Mouse (Mus musculus) C2C12 (cell line): Measurements from ENCODE around the gene Dyrk3. TPM values are rescaled to one million over a fixed set of nuclear protein-coding genes. Genes with fewer than 3 reads are reported as not detected.

Experiments used
- H3K27me3 ChIP-seq: one replicate; pipeline ENCODE4 v1.6.1; 2011; ENCODE audit not compliant: control insufficient read depth, insufficient read depth, insufficient read length
- H3K36me3 ChIP-seq: one replicate; pipeline ENCODE4 v1.6.1; 2011; ENCODE audit not compliant: control insufficient read depth, insufficient read depth
- H3K4me3 ChIP-seq: one replicate; pipeline ENCODE4 v1.5.1; 2011; ENCODE audit warnings: mild to moderate bottlenecking, control low read depth; ENCODE audit not compliant: poor library complexity, insufficient read depth, severe bottlenecking
- H3K79me2 ChIP-seq: one replicate; pipeline ENCODE4 v1.6.1; 2011; ENCODE audit not compliant: control insufficient read depth, insufficient read depth
- H3K79me3 ChIP-seq: one replicate; pipeline ENCODE4 v1.6.1; 2011; ENCODE audit warnings: low read depth, control low read depth
- H3ac ChIP-seq: one replicate; pipeline ENCODE3; 2011; ENCODE audit warnings: low read depth; ENCODE audit not compliant: control insufficient read depth, insufficient read length
- CEBPB ChIP-seq: IDR thresholded peaks from one replicate; pipeline ENCODE4 v1.6.1; 2011; ENCODE audit warnings: low read depth, mild to moderate bottlenecking, control low read depth, moderate library complexity
- CTCF ChIP-seq: IDR thresholded peaks from one replicate; pipeline ENCODE4 v1.5.1; 2011; ENCODE audit not compliant: control insufficient read depth, insufficient read depth, insufficient read length
- FOSL1 ChIP-seq: IDR thresholded peaks from one replicate; pipeline ENCODE4 v1.8.0; 2011; ENCODE audit warnings: mild to moderate bottlenecking, low read length; ENCODE audit not compliant: poor library complexity, insufficient read depth, severe bottlenecking
- MAX ChIP-seq: IDR thresholded peaks from one replicate; pipeline ENCODE4 v1.6.1; 2011; ENCODE audit warnings: mild to moderate bottlenecking, control low read depth
- MYOD1 ChIP-seq: IDR thresholded peaks from one replicate; pipeline ENCODE4 v1.6.1; 2011; ENCODE audit warnings: low read depth; ENCODE audit not compliant: control insufficient read depth, insufficient read length
- MYOG ChIP-seq: IDR thresholded peaks from one replicate; pipeline ENCODE4 v1.6.1; 2011; ENCODE audit not compliant: control insufficient read depth, insufficient read length; ENCODE audit errors: extremely low read depth
- USF1 ChIP-seq: IDR thresholded peaks from one replicate; pipeline ENCODE4 v1.6.1; 2011; ENCODE audit warnings: low read depth, mild to moderate bottlenecking, control low read depth, moderate library complexity
- polyA plus RNA-seq: library from polyadenylated mRNA; unstranded; fragments of >200 nt; fragmentation: generic; extraction: Trizol; gene quantifications from one replicate; pipeline ENCODE4 v1.2.1, GENCODE M21; 2012; ENCODE audit warnings: missing spikeins

Dyrk3 gene
- polyA plus RNA-seq, 1 experiment = 5.0 TPM

- Histone ChIP-seq H3K27me3 (no peaks in the 10 kb centered on the region), H3K4me3 (no peak overlapping the region), H3K79me3 (no peaks in the 10 kb centered on the region), H3K79me2 (no peaks in the 10 kb centered on the region), H3K36me3 (no peaks in the 10 kb centered on the region), H3ac (no peak overlapping the region)
- TF ChIP-seq CEBPB (peak; percentile 53), MYOG (no peak), FOSL1 (peak; percentile 51), MYOD1 (peak; percentile 44)
Observed at GRCm38 (mm10) chr1:131184253-131184955, 46.3 kb upstream of the Dyrk3 start.

- Histone ChIP-seq H3K27me3 (no peaks in the 10 kb centered on the region), H3K36me3 (no peaks in the 10 kb centered on the region), H3K79me2 (no peaks in the 10 kb centered on the region), H3K4me3 (no peak overlapping the region), H3K79me3 (no peaks in the 10 kb centered on the region), H3ac (no peak overlapping the region)
- no peak for TF ChIP-seq USF1
- no peak for TF ChIP-seq MYOD1
- no peak for TF ChIP-seq CEBPB
- TF ChIP-seq FOSL1 = no peak
- no peak for TF ChIP-seq MAX
- TF ChIP-seq MYOG = no peak
- no peak for TF ChIP-seq CTCF
Observed at GRCm38 (mm10) chr1:131183201-131183600, 45.1 kb upstream of the Dyrk3 start.

- Histone ChIP-seq H3ac (no peak overlapping the region), H3K4me3 (no peak overlapping the region), H3K36me3 (no peaks in the 10 kb centered on the region), H3K27me3 (no peaks in the 10 kb centered on the region), H3K79me2 (no peaks in the 10 kb centered on the region), H3K79me3 (no peaks in the 10 kb centered on the region)
- TF ChIP-seq CTCF = peak; percentile 83
- TF ChIP-seq FOSL1 = no peak
Observed at GRCm38 (mm10) chr1:131181642-131182527, 43.7 kb upstream of the Dyrk3 start.

GRCm38 (mm10) chr1:131180386-131180785 is 42.2 kb upstream of the Dyrk3 start:
- Histone ChIP-seq H3K4me3 (no peak overlapping the region), H3K27me3 (no peaks in the 10 kb centered on the region), H3K79me3 (no peaks in the 10 kb centered on the region), H3K79me2 (no peaks in the 10 kb centered on the region), H3ac (no peak overlapping the region), H3K36me3 (peaks cover 12% of the 10 kb centered on the region)
- TF ChIP-seq CTCF = no peak
- TF ChIP-seq MYOD1 = no peak
- TF ChIP-seq MYOG = no peak
- TF ChIP-seq MAX = no peak
- no peak for TF ChIP-seq CEBPB
- TF ChIP-seq FOSL1 = no peak
- no peak for TF ChIP-seq USF1

GRCm38 (mm10) chr1:131178083-131178482 is 39.9 kb upstream of the Dyrk3 start:
- H3K36me3 ChIP-seq = peaks cover 32% of the 10 kb centered on the region
- H3K4me3 ChIP-seq = no peak overlapping the region
- H3K79me2 ChIP-seq = no peaks in the 10 kb centered on the region
- TF ChIP-seq MYOD1 = no peak
- no peak for TF ChIP-seq CEBPB
- TF ChIP-seq MAX = no peak
- no peak for TF ChIP-seq CTCF
- no peak for TF ChIP-seq FOSL1
- no peak for TF ChIP-seq USF1
- no peak for TF ChIP-seq MYOG
- no peak overlapping the region for H3ac ChIP-seq
- H3K79me3 ChIP-seq = no peaks in the 10 kb centered on the region
- no peaks in the 10 kb centered on the region for H3K27me3 ChIP-seq
